Mouse (Mus musculus) heart, adult 2 months (tissue): ENCODE measurements around the gene Gm37419.

Experiments
- CTCF ChIP-seq: fragments of 200-600 bp; IDR thresholded peaks from 2 replicates; pipeline ENCODE4 v1.8.1; 2022; ENCODE audit warnings: antibody characterized with exemption, mild to moderate bottlenecking, moderate library complexity
- POLR2A ChIP-seq: fragments of 200-500 bp; IDR thresholded peaks from 2 replicates; pipeline ENCODE4 v1.6.1; 2011; ENCODE audit warnings: mild to moderate bottlenecking, low read depth, low read length, control low read depth; ENCODE audit not compliant: insufficient read depth

- TF ChIP-seq CTCF: no peak
- no peak for TF ChIP-seq POLR2A
These were observed 21.6 kb downstream of the Gm37419 start for GRCm38 (mm10) chr16:24009891-24010290.
